Mouse (Mus musculus): ENCODE data around the gene Mtcl1. TPM values are rescaled to one million over a fixed set of nuclear protein-coding genes. Genes with fewer than 3 reads are reported as not detected.

Gene Mtcl1
- total and polyA plus RNA-seq, 2 experiments from 2014 or later = 0.57 to 5.6 TPM

DNA sequence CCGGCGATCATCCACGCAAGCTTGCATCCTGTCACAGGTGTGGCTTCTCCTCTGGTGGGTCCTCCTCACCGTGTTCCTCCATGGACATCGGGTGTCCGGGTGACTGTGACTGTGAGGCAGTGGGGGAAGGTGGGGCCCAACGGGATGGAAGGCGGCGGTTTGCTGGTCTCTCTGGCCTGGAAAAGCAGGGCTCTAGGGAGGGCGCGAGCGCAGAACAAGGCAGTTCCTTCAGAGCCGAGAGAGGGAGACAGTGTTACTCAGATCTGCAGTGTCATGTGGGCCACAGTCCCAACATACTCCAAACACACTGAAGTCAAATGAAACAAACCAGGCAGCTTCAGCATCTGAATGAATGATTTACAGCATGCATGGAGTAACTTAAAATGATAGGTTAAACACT lies 111.6 kb downstream of the Mtcl1 start:
- TF ChIP-seq EP300 (IDR thresholded peaks at IDR 0.05; ENCODE audit: low read depth) (no peak), CTCF (IDR thresholded peaks at IDR 0.05; ENCODE audit: low read depth) (no peak)
- WGBS = 84% methylated on average over 13 of the region's 13 CpGs
- DNase-seq (ENCODE audit: low spot score) (no peak), ATAC-seq (ENCODE audit: insufficient read depth, low read depth) (no peak)
- Histone ChIP-seq H3K9me3 (replicated peaks; ENCODE audit: control insufficient read depth, low read length) (no peaks in the 10 kb centered on the region), H3K9ac (replicated peaks; ENCODE audit: low read depth, low read length) (no peak overlapping the region), H3K27me3 (ENCODE audit: control insufficient read depth, insufficient read depth, low read length) (no peaks in the 10 kb centered on the region), H3K4me2 (ENCODE audit: low read depth, low read length) (no peak overlapping the region), H3K36me3 (replicated peaks; ENCODE audit: control insufficient read depth, insufficient read depth, low read length) (no peaks in the 10 kb centered on the region), H3K4me1 (ENCODE audit: control insufficient read depth, insufficient read depth) (no peaks in the 10 kb centered on the region), H3K27ac (ENCODE audit: low read depth) (no peak overlapping the region), H3K4me3 (ENCODE audit: low read depth, low read length) (no peak overlapping the region)

DNA sequence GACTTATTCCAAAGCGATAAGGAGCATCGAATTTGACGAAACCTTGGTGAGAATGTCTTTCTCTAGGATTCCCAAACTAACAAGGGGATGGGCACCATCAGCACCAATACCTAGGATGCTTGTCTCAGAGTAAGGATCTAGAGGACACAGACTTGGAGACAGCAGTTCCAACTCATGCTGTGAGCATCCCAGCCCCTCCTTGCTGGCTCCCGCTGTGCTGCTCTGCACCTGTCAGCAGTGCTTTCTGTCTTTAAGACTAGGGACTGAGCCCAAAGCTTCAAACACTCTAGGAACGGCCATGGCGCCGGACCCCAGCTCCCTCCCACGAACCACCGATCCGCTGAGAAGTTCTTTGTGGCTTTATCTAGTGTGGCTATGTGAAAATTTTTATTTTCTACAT lies 114.0 kb downstream of the Mtcl1 start:
- TF ChIP-seq CTCF (IDR thresholded peaks at IDR 0.05; ENCODE audit: low read depth) = no peak
- TF ChIP-seq EP300 (IDR thresholded peaks at IDR 0.05; ENCODE audit: low read depth) = no peak
- H3K9ac ChIP-seq (replicated peaks; ENCODE audit: low read depth, low read length) = no peak overlapping the region
- DNase-seq (ENCODE audit: low spot score) = no peak
- H3K4me1 ChIP-seq (ENCODE audit: control insufficient read depth, insufficient read depth) = no peaks in the 10 kb centered on the region
- H3K4me2 ChIP-seq (ENCODE audit: low read depth, low read length) = no peak overlapping the region
- no peak for ATAC-seq (ENCODE audit: insufficient read depth, low read depth)
- WGBS = 81% methylated on average over 10 of the region's 10 CpGs
- no peak overlapping the region for H3K27ac ChIP-seq (ENCODE audit: low read depth)
- no peaks in the 10 kb centered on the region for H3K36me3 ChIP-seq (replicated peaks; ENCODE audit: control insufficient read depth, insufficient read depth, low read length)
- H3K4me3 ChIP-seq (ENCODE audit: low read depth, low read length) = no peak overlapping the region
- H3K27me3 ChIP-seq (ENCODE audit: control insufficient read depth, insufficient read depth, low read length) = no peaks in the 10 kb centered on the region
- H3K9me3 ChIP-seq (replicated peaks; ENCODE audit: control insufficient read depth, low read length) = no peaks in the 10 kb centered on the region

DNA sequence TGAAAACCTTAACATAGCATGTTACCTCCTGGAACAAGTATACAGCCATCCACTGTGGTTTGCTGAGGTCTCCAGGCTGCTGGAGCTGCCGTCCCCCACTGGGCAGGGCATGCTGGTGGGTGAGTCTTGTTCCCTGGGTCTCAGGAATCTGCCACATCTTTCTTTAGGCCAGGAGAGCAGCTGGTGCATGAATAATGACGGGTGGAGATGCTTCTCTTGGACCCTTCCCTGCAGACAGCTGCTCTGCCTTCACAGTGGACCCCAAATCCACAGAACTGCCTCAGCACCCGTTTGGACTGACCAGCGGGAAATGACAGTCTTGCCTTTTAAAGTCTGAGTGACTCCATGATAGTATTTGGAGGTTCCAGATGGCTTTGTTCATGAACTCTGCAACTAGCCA lies 114.7 kb downstream of the Mtcl1 start:
- Histone ChIP-seq H3K36me3 (replicated peaks; ENCODE audit: control insufficient read depth, insufficient read depth, low read length) (no peaks in the 10 kb centered on the region), H3K27ac (ENCODE audit: low read depth) (no peak overlapping the region), H3K4me3 (ENCODE audit: low read depth, low read length) (no peak overlapping the region), H3K9me3 (replicated peaks; ENCODE audit: control insufficient read depth, low read length) (no peaks in the 10 kb centered on the region), H3K4me1 (ENCODE audit: control insufficient read depth, insufficient read depth) (no peaks in the 10 kb centered on the region), H3K27me3 (ENCODE audit: control insufficient read depth, insufficient read depth, low read length) (no peaks in the 10 kb centered on the region), H3K4me2 (ENCODE audit: low read depth, low read length) (no peak overlapping the region), H3K9ac (replicated peaks; ENCODE audit: low read depth, low read length) (no peak overlapping the region)
- 61% methylated on average over 4 of the region's 4 CpGs for WGBS
- ATAC-seq (ENCODE audit: insufficient read depth, low read depth) (no peak), DNase-seq (ENCODE audit: low spot score) (no peak)
- TF ChIP-seq CTCF (IDR thresholded peaks at IDR 0.05; ENCODE audit: low read depth) = no peak
- TF ChIP-seq EP300 (IDR thresholded peaks at IDR 0.05; ENCODE audit: low read depth) = no peak

DNA sequence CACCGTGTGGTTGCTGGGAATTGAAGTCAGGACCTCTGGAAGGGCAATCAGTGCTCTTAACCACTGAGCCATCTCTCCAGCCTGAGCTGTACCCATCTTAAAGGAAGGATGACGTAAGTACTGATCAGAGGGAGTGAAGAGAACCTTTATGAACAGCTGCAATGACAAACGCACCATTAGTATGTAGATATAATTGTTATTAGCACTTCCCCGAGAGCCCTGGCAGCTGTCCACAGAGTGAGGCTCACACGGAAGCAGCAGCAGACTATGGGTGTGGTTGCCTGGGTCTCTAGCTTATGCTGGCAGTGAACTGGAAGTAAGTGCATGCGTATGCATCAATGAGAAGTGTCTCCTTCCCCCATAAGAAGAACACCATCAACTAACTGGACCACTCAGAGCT lies 118.3 kb downstream of the Mtcl1 start:
- H3K9me3 ChIP-seq (replicated peaks; ENCODE audit: control insufficient read depth, low read length) = no peaks in the 10 kb centered on the region
- TF ChIP-seq CTCF (IDR thresholded peaks at IDR 0.05; ENCODE audit: low read depth) (no peak), EP300 (IDR thresholded peaks at IDR 0.05; ENCODE audit: low read depth) (no peak)
- WGBS = 47% methylated on average over 6 of the region's 6 CpGs
- H3K36me3 ChIP-seq (replicated peaks; ENCODE audit: control insufficient read depth, insufficient read depth, low read length) = no peaks in the 10 kb centered on the region
- no peaks in the 10 kb centered on the region for H3K27me3 ChIP-seq (ENCODE audit: control insufficient read depth, insufficient read depth, low read length)
- H3K4me2 ChIP-seq (ENCODE audit: low read depth, low read length) = no peak overlapping the region
- no peak overlapping the region for H3K9ac ChIP-seq (replicated peaks; ENCODE audit: low read depth, low read length)
- ATAC-seq (ENCODE audit: insufficient read depth, low read depth) (no peak), DNase-seq (ENCODE audit: low spot score) (no peak)
- H3K4me3 ChIP-seq (ENCODE audit: low read depth, low read length) = no peak overlapping the region
- H3K4me1 ChIP-seq (ENCODE audit: control insufficient read depth, insufficient read depth) = no peaks in the 10 kb centered on the region
- no peak overlapping the region for H3K27ac ChIP-seq (ENCODE audit: low read depth)

DNA sequence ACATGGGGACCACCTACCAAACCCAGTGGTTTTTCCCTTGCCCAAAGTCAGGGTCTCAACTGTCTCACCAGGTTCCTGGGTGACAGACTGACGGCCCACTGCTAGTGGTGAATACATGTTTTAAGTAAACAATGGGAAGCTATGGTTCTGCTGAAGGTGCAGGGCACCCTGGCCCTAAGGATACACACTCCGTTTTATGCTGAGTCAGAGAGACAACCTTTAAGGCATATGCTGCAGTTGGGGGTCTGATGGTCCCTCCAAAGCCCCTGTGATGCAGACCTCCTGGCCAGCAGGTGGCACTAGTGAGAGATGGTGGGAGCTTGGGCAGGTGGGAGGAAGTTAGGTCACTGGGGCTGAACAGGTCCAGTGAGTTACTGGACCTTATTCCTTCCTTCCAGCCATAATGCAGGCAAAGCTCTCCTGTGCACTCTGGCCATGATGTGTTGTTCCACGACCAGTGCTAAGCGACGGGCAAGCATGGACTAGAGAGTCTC lies 123.0 kb downstream of the Mtcl1 start:
- Histone ChIP-seq H3K4me1 (ENCODE audit: control insufficient read depth, insufficient read depth) (no peaks in the 10 kb centered on the region), H3K9me3 (replicated peaks; ENCODE audit: control insufficient read depth, low read length) (no peaks in the 10 kb centered on the region), H3K9ac (replicated peaks; ENCODE audit: low read depth, low read length) (no peak overlapping the region), H3K4me2 (ENCODE audit: low read depth, low read length) (no peak overlapping the region), H3K27ac (ENCODE audit: low read depth) (no peak overlapping the region), H3K4me3 (ENCODE audit: low read depth, low read length) (no peak overlapping the region), H3K36me3 (replicated peaks; ENCODE audit: control insufficient read depth, insufficient read depth, low read length) (no peaks in the 10 kb centered on the region), H3K27me3 (ENCODE audit: control insufficient read depth, insufficient read depth, low read length) (no peaks in the 10 kb centered on the region)
- whole genome bisulfite sequencing = 78% methylated on average over 5 of the region's 5 CpGs
- TF ChIP-seq EP300 (IDR thresholded peaks at IDR 0.05; ENCODE audit: low read depth) = no peak
- TF ChIP-seq CTCF (IDR thresholded peaks at IDR 0.05; ENCODE audit: low read depth) = no peak
- ATAC-seq (ENCODE audit: insufficient read depth, low read depth) (no peak), DNase-seq (ENCODE audit: low spot score) (no peak)

DNA sequence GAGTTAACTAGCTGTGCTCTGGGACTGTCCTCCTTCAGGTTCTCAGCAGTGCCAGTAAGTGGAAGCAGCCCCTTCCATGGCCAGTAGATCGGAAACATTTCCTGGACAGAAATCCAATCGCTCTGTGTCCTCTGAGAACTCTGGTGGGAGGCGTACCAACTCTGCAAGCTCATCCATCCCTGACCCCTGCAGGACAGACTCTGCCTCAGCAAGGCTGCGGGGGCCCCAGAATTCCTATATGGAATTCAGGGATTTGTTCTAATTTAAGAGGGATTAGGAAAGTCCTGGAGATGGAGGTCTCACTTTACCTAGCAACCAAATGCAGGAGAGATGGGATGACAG lies 123.4 kb downstream of the Mtcl1 start:
- no peak for DNase-seq (ENCODE audit: low spot score)
- Histone ChIP-seq H3K4me2 (ENCODE audit: low read depth, low read length) (no peak overlapping the region), H3K36me3 (replicated peaks; ENCODE audit: control insufficient read depth, insufficient read depth, low read length) (no peaks in the 10 kb centered on the region), H3K4me1 (ENCODE audit: control insufficient read depth, insufficient read depth) (no peaks in the 10 kb centered on the region), H3K9me3 (replicated peaks; ENCODE audit: control insufficient read depth, low read length) (no peaks in the 10 kb centered on the region), H3K9ac (replicated peaks; ENCODE audit: low read depth, low read length) (no peak overlapping the region), H3K4me3 (ENCODE audit: low read depth, low read length) (no peak overlapping the region), H3K27me3 (ENCODE audit: control insufficient read depth, insufficient read depth, low read length) (no peaks in the 10 kb centered on the region), H3K27ac (ENCODE audit: low read depth) (no peak overlapping the region)
- no peak for TF ChIP-seq EP300 (IDR thresholded peaks at IDR 0.05; ENCODE audit: low read depth)
- TF ChIP-seq CTCF (IDR thresholded peaks at IDR 0.05; ENCODE audit: low read depth) = no peak
- ATAC-seq (ENCODE audit: insufficient read depth, low read depth) = no peak
- WGBS = 66% methylated on average over 4 of the region's 4 CpGs

Measured in heart, postnatal 0 days (tissue).